Mouse (Mus musculus): ENCODE data around the gene Uqcc2. TPM values are rescaled to one million over a fixed set of nuclear protein-coding genes. Genes with fewer than 3 reads are reported as not detected.

Gene Uqcc2
- polyA plus RNA-seq, 1 experiment, result 49.1 TPM

DNA sequence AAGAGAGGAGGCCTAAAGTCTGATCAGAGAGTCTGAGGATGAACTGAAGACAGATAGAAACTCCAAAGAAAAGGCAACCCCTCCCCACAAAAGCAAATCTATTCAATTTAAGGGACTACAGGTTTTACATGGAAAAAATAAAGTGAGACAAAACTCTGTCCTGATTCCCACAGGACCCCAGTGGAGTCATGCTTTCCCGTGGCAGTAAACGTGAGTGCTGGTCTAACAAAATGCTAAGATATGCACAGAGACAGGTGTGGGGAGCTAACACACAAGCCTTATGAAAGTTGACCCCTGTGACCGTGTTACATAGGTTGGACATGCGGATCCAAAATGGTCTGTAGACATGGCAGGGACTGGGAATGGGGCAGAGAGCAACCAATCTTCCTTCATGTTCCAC, 43.0 kb upstream of the Uqcc2 start:
- TF ChIP-seq POLR2A (IDR thresholded peaks at IDR 0.05; ENCODE audit: low read depth, low read length) (no peak), CTCF (IDR thresholded peaks at IDR 0.05; ENCODE audit: extremely low read depth, insufficient read depth, insufficient read length, insufficient replicate concordance) (no peak)
- 93% methylated on average over 4 of the region's 4 CpGs for WGBS

DNA sequence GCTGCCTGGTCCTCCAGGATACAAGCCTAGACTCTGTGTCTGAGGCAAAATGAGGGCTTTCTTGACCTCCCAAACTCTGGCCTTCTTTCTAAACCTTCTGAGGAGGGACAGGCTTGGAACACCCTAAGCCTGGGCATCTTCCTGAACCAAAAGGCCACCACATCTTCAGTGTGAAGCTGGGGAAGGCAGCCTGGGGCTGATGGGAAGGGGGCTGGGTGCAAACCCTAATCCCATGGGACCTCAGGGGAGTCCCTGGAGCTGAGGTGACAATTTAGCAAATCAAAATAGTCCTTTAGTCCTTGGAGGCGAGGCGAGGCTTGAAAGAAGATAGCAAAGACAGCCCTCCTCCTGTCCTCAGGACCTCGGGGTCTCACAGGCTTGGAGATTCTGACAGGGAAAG, 42.6 kb upstream of the Uqcc2 start:
- 76% methylated on average over 3 of the region's 3 CpGs for WGBS
- Histone ChIP-seq H3K27me3 (ENCODE audit: control insufficient read depth, insufficient read depth, low read length) (no peaks in the 10 kb centered on the region), H3K36me3 (ENCODE audit: control insufficient read depth, insufficient read depth, low read length) (no peaks in the 10 kb centered on the region)

More for the DNA sequence above, 43.0 kb upstream of the Uqcc2 start:
- DNase-seq (ENCODE audit: low read depth in 1 of 2, low spot score in 2 of 2), result no peak
- Histone ChIP-seq H3K4me3 (ENCODE audit: extremely low read depth, insufficient read depth, insufficient read length) (no peak overlapping the region), H3K4me1 (ENCODE audit: control insufficient read depth, insufficient read depth, insufficient read length) (peaks cover 2% of the 10 kb centered on the region; the same call in 1 of the 2 replicates), H3K36me3 (ENCODE audit: control insufficient read depth, insufficient read depth, low read length) (no peaks in the 10 kb centered on the region), H3K27ac (ENCODE audit: insufficient read depth, low read length) (no peak overlapping the region), H3K27me3 (ENCODE audit: control insufficient read depth, insufficient read depth, low read length) (no peaks in the 10 kb centered on the region)

DNA sequence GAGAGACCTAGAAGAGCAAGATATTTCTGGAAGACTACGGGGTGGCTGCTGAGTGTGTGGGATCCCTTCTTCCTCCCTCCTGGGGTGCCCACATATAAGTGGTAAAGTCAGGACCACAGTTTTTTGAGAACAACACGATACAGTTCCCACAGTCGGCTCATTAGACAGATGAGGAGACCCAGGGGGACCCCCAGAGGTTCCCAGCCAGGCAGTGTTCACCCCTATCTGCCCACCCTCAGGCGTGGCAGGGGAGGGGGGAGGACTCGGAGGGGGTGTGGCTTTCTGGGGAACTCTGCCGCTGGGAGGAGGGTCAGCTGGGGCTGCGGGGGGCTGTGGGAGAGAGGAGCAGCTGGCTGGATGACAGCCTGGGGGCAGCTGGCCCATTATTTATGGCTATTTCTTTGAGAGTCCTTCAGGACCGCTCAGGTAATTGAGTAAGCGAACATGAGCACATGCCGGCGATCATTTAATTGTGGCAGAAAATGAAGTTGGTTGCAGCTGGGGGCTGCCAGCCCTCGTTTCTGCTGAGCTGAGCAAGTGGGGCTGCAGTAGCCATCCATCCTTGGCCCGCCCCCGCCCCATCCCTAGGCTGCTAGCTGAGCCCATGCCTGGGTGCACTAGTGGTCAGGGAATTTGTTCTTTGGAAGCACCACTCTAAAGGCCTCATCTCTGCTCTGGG, 41.6 kb upstream of the Uqcc2 start:
- peaks cover 2% of the 10 kb centered on the region; the same call in 1 of the 2 replicates for H3K4me1 ChIP-seq (ENCODE audit: control insufficient read depth, insufficient read depth, insufficient read length)
- H3K27me3 ChIP-seq (ENCODE audit: control insufficient read depth, insufficient read depth, low read length), result no peaks in the 10 kb centered on the region
- no peaks in the 10 kb centered on the region for H3K36me3 ChIP-seq (ENCODE audit: control insufficient read depth, insufficient read depth, low read length)
- no peak for DNase-seq (ENCODE audit: low read depth in 1 of 2, low spot score in 2 of 2)
- TF ChIP-seq CTCF (IDR thresholded peaks at IDR 0.05; ENCODE audit: extremely low read depth, insufficient read depth, insufficient read length, insufficient replicate concordance) (no peak), POLR2A (IDR thresholded peaks at IDR 0.05; ENCODE audit: low read depth, low read length) (no peak)
- H3K27ac ChIP-seq (ENCODE audit: insufficient read depth, low read length), result no peak overlapping the region
- 58% methylated on average over 14 of the region's 14 CpGs for WGBS
- no peak overlapping the region for H3K4me3 ChIP-seq (ENCODE audit: extremely low read depth, insufficient read depth, insufficient read length)

More for the DNA sequence above, 42.6 kb upstream of the Uqcc2 start:
- TF ChIP-seq POLR2A (IDR thresholded peaks at IDR 0.05; ENCODE audit: low read depth, low read length), result no peak
- no peak for TF ChIP-seq CTCF (IDR thresholded peaks at IDR 0.05; ENCODE audit: extremely low read depth, insufficient read depth, insufficient read length, insufficient replicate concordance)
- H3K27ac ChIP-seq (ENCODE audit: insufficient read depth, low read length), result no peak overlapping the region
- H3K4me1 ChIP-seq (ENCODE audit: control insufficient read depth, insufficient read depth, insufficient read length), result peaks cover 2% of the 10 kb centered on the region; the same call in 1 of the 2 replicates
- no peak for DNase-seq (ENCODE audit: low read depth in 1 of 2, low spot score in 2 of 2)
- H3K4me3 ChIP-seq (ENCODE audit: extremely low read depth, insufficient read depth, insufficient read length), result no peak overlapping the region

DNA sequence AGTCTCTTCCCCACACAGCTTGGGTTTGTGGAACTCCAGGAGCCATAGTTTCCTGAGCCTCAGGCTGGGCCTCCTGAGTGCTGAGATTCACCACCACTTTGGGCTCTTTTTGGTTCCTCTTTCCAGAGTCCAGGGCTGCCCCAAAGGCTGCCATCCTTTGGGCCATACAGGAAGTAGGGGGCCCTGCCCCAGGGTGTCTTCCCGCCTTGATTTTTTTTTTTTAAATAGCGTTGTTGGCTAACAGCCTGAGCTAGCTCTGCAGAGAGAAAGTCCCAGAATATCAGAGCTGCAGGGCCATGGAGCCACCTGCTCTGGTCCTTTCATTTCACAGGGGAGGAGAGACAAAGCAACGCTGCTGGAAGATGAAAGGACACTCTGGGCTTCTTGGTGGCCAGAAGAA, 40.0 kb upstream of the Uqcc2 start:
- Histone ChIP-seq H3K4me1 (ENCODE audit: control insufficient read depth, insufficient read depth, insufficient read length) (no peaks in the 10 kb centered on the region), H3K27ac (ENCODE audit: insufficient read depth, low read length) (no peak overlapping the region), H3K4me3 (ENCODE audit: extremely low read depth, insufficient read depth, insufficient read length) (no peak overlapping the region), H3K36me3 (ENCODE audit: control insufficient read depth, insufficient read depth, low read length) (no peaks in the 10 kb centered on the region), H3K27me3 (ENCODE audit: control insufficient read depth, insufficient read depth, low read length) (no peaks in the 10 kb centered on the region)
- DNase-seq (ENCODE audit: low read depth in 1 of 2, low spot score in 2 of 2), result no peak
- 12% methylated on average over 3 of the region's 3 CpGs for WGBS
- TF ChIP-seq CTCF (IDR thresholded peaks at IDR 0.05; ENCODE audit: extremely low read depth, insufficient read depth, insufficient read length, insufficient replicate concordance) (no peak), POLR2A (IDR thresholded peaks at IDR 0.05; ENCODE audit: low read depth, low read length) (no peak)

DNA sequence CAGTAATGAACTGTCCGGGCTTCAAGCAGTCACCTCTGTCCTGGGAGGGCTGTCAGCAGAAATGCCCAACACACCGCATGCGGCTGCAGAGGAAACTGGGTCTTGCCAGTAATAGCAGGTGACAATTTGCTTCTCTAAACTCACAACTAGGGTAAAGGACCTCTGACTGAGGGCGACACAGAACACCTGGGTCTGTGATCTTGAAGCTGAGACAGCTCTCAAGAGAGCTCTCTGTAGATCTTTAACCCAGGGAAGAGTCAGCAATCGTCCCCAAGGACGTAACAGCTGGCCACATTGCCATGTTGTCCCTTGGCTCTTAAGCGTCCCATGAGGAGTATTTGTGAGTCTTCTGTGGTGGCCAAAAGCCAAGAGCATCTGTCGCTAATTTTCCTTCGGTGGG, 38.7 kb upstream of the Uqcc2 start:
- Histone ChIP-seq H3K27ac (ENCODE audit: insufficient read depth, low read length) (no peak overlapping the region), H3K4me3 (ENCODE audit: extremely low read depth, insufficient read depth, insufficient read length) (no peak overlapping the region), H3K36me3 (ENCODE audit: control insufficient read depth, insufficient read depth, low read length) (no peaks in the 10 kb centered on the region), H3K4me1 (ENCODE audit: control insufficient read depth, insufficient read depth, insufficient read length) (no peaks in the 10 kb centered on the region), H3K27me3 (ENCODE audit: control insufficient read depth, insufficient read depth, low read length) (no peaks in the 10 kb centered on the region)
- 53% methylated on average over 9 of the region's 9 CpGs for whole genome bisulfite sequencing
- no peak for DNase-seq (ENCODE audit: low read depth in 1 of 2, low spot score in 2 of 2)
- TF ChIP-seq POLR2A (IDR thresholded peaks at IDR 0.05; ENCODE audit: low read depth, low read length), result no peak
- no peak for TF ChIP-seq CTCF (IDR thresholded peaks at IDR 0.05; ENCODE audit: extremely low read depth, insufficient read depth, insufficient read length, insufficient replicate concordance)

DNA sequence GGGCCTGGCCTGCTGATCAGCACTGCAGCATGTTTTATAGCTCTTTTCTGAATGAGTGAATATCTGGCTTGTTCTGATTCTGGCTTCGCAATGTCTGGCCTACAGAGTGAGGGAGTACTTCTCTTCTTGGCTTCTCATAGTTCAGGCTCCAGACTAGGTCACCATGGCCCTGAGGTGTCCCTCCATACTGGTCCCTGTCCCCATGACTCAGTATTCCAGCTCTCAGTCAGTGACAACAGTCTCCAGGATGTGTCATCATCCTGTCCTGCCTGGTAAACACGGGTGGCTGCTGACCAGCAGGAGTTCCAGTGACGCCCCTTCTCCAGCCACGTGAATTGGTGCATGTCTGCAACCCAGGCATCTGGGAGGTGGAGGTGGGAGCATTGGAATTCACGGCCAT, 37.4 kb upstream of the Uqcc2 start:
- no peak overlapping the region for H3K27ac ChIP-seq (ENCODE audit: insufficient read depth, low read length)
- 88% methylated on average over 5 of the region's 5 CpGs for WGBS
- no peak overlapping the region for H3K4me3 ChIP-seq (ENCODE audit: extremely low read depth, insufficient read depth, insufficient read length)
- H3K27me3 ChIP-seq (ENCODE audit: control insufficient read depth, insufficient read depth, low read length), result no peaks in the 10 kb centered on the region
- TF ChIP-seq CTCF (IDR thresholded peaks at IDR 0.05; ENCODE audit: extremely low read depth, insufficient read depth, insufficient read length, insufficient replicate concordance), result no peak
- no peak for TF ChIP-seq POLR2A (IDR thresholded peaks at IDR 0.05; ENCODE audit: low read depth, low read length)
- H3K36me3 ChIP-seq (ENCODE audit: control insufficient read depth, insufficient read depth, low read length), result no peaks in the 10 kb centered on the region
- H3K4me1 ChIP-seq (ENCODE audit: control insufficient read depth, insufficient read depth, insufficient read length), result no peaks in the 10 kb centered on the region
- DNase-seq (ENCODE audit: low read depth in 1 of 2, low spot score in 2 of 2), result no peak

DNA sequence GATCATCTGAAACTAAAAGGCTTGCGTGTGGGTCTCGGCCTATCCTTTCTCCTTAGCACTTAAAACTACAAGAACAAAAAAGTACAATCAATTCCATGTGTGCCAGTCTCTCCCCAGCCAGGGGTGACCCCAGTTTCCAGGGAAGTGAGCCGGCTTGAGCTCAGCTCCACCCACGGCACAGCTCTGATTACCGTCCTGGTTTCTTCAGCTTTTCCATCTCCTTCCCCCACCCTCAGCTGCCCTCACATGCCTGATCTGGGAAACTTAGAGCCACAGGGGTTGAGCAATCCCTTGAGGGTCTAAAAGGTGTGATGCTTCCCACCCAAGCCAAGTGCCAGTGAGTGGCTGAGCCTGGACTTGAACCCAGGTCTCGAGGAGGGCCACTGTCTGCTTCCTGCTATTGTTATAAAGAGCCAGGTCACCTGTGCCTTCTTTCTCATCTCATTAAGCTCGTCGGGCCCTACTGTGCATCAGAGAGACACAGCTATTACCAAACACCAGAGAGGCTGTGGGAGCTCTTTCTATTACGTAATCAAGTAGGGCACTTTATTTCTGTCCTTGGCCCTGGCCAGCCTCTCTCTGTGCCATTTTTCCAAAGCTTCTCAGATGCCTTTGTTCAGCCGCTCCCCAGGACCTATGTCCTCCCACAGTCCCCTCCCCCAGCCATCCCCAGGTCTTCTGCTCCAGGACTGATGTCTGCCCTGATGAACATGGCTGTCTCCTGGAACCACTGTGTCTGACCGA, 36.4 kb upstream of the Uqcc2 start:
- Histone ChIP-seq H3K27me3 (ENCODE audit: control insufficient read depth, insufficient read depth, low read length) (no peaks in the 10 kb centered on the region), H3K4me1 (ENCODE audit: control insufficient read depth, insufficient read depth, insufficient read length) (no peaks in the 10 kb centered on the region), H3K27ac (ENCODE audit: insufficient read depth, low read length) (no peak overlapping the region), H3K4me3 (ENCODE audit: extremely low read depth, insufficient read depth, insufficient read length) (no peak overlapping the region), H3K36me3 (ENCODE audit: control insufficient read depth, insufficient read depth, low read length) (no peaks in the 10 kb centered on the region)
- WGBS, result 90% methylated on average over 11 of the region's 11 CpGs
- TF ChIP-seq CTCF (IDR thresholded peaks at IDR 0.05; ENCODE audit: extremely low read depth, insufficient read depth, insufficient read length, insufficient replicate concordance) (no peak), POLR2A (IDR thresholded peaks at IDR 0.05; ENCODE audit: low read depth, low read length) (no peak)
- DNase-seq (ENCODE audit: low read depth in 1 of 2, low spot score in 2 of 2), result no peak
